Mouse (Mus musculus): Measurements from ENCODE around the gene Cstad.

Gene Cstad

DNA sequence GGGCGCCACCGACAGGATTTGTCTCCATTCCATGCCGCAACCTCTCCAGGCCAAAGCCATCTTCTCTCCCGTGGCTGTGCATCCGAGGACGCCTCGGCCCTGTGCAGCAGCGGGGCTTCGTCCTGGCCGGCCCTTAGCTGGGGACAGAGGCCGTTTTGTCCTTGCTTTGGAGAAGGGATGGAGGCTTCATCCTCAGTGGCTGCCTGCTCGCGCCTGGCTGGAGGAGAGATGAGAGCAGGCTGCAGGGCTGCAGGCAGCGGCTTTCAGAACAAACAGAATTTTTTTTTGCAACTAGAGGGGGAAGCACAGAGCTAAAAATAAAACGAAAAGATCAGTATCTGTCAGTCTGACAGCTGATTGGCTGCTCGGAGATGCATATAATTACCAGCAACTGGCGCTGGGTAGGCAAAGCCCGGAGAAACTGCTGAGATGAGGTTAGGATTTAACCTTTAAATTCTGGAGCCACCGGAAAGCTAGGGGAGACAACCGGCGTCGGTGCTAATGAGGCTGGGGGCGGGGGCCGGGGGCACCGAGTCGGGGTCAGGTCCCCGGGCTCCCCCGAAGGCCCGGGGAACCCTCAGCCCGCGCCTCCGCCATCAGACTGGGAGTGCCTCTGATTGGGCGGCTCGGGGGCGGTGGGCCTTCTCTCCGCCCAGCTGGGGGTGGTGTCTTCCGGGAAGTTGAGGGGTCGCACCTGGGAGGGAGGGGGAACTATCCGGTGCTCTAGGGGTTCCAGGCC is at the start of gene Cstad:
TSS of gene Cstad (plus strand) at position 400 of the 739 bp plus-strand sequence.
- peak; percentile 81 for DNase-seq

DNA sequence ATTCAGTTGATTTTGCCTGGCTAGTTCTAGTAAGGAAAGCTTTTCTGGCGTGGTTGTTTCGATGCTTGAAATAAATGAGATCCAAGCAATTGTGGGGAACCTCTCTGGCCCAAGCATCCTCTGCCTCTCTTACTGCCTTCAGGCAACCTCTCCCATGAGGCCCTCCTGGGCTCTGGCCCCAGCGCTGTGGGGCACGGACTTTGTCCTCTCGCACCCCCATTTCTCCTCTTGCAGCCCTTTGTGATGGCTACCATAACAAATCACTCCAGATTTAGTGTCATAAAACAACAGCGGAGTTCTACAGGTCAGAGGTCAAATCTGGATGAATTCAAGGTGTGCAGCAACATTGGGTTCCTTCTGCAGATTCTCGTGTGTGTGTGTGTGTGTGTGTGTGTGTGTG is 49.1 kb upstream of the Cstad start:
- no peak for DNase-seq

GRCm38 (mm10) chr2:30546219-30546618 is 48.6 kb upstream of the Cstad start:
- DNase-seq: no peak

DNA sequence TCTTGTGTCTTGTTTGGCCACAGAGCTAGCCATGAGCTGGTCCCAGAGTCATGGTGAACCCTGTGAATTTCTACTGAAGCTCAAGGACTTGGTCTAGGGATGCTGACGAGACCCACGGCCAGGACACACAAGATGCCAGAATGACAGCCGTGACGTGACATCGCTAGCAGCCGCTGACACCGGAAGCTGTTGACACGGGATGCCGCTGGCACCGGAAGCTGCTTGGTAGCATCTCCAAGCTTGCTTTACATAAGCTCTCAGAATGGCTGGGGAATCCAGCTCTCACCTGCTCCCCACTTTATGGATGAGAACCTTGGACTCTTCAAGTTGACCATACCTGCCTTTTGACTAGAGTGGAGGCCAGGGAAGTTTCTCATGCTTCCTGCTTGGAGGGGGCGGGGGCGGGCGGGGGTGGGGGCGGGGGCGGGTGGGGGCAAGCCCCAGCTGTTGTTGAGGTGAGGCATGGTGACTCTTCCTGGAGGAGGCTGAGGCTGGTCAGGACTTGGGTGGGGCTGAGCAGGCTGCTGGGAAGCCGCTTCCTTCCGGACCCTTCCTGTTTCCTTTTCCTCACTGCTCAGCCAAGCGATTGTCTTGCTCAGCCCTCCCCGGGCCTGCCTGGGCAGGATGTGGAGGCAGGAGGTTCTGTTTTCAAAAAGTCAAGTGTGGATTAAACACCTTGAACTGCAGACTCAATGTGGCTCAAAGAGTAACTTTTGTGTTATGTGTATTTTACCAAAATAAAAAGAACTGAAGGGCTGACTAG is 47.2 kb upstream of the Cstad start:
- peak; percentile 76 to 83 for DNase-seq

- peak in 1 of 2 experiments; percentile 27 for DNase-seq
Measured at GRCm38 (mm10) chr2:30551579-30551978, 43.3 kb upstream of the Cstad start.

GRCm38 (mm10) chr2:30553851-30554540 is 40.8 kb upstream of the Cstad start:
- DNase-seq: peak; percentile 54 to 56

- DNase-seq: no peak
Measured at GRCm38 (mm10) chr2:30555257-30555656, 39.6 kb upstream of the Cstad start.

DNA sequence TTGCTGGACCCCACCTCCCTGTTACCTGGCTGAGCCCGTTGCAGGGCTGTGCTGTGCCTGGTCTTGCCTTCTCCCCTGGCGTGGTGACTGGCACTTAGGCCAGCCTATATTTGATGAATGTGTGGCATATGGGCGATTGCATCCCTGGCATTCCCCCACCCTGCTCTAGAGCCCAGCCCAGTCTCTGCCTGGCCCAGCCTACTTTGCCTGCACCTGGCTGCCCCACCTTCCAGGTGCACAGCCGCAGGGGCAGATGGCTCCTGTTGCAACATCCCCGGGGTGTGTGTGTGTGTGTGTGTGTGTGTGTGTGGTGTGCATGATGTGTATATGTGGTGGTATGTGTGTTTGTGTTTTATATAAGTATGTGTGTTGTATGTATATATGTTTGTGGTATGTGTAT is 38.3 kb upstream of the Cstad start:
- no peak for DNase-seq

DNA sequence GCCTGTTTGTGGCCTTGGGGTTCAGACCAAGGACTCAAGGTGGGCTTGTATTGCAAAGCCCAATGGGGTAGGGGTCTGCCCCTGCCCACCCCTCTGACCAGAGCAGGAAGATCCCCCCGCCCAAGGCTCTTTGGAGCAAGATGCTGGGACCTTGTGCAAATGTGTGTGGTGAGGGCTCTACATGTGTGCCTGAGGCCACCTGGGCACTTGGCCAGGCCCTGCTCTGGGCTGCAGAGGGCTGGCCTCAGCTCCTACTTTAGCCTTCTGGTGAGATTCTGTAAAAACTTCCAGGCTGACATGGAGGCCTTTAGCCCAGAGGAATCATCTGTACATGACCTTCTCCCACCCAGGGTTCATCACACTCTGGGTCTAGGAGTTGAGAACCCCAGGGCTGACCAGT is 35.3 kb upstream of the Cstad start:
- no peak for DNase-seq

GRCm38 (mm10) chr2:30562553-30562952 is 32.3 kb upstream of the Cstad start:
- no peak for DNase-seq

- DNase-seq: no peak
Measured at GRCm38 (mm10) chr2:30571647-30572046, 23.2 kb upstream of the Cstad start.

- DNase-seq: no peak
Measured at GRCm38 (mm10) chr2:30573522-30573921, 21.3 kb upstream of the Cstad start.

GRCm38 (mm10) chr2:30577010-30577409 is 17.8 kb upstream of the Cstad start:
- no peak for DNase-seq

- DNase-seq: no peak
Measured at GRCm38 (mm10) chr2:30578006-30578405, 16.8 kb upstream of the Cstad start.

DNA sequence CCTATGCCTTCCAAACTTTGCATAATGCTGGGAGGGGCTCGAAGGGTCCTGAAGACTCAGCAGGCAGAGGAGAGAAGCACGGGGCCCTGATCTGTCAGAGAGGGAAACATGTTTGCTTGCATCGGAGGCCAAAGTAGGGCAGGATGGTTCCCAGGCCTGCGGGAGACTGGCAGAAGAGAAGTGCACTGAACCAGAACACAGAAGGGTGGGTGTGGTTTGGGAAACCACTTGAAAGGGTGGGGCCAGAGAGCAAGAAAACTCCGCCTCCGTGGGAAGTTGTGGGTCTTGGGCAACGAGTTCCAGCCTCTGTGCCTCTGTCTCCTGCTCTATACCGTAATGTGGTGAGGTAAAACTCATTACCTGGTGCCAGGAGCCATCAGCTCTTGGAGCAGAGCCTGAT is 7.7 kb upstream of the Cstad start:
- DNase-seq: peak; percentile 63 to 80

DNA sequence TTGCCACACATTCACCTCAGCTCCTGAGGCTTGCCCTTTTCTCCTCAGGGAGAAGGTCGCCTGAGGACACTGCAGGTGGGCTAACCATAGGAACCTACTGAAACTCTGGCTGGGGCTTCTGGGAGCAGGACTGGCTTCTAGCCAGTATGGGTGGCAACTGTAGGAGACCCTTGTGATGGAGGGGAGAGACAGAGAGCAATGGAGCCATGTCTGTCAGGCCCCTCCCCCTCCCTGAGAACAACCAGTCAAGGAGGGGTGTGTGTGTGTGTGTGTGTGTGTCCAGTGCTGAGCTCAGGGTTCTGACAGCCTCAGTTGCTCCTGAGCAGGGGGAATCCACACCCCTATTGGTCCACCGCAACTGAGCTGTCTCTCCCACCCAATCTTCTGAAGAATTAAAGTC is 7.2 kb upstream of the Cstad start:
- DNase-seq: peak in 1 of 2 experiments; percentile 4

DNA sequence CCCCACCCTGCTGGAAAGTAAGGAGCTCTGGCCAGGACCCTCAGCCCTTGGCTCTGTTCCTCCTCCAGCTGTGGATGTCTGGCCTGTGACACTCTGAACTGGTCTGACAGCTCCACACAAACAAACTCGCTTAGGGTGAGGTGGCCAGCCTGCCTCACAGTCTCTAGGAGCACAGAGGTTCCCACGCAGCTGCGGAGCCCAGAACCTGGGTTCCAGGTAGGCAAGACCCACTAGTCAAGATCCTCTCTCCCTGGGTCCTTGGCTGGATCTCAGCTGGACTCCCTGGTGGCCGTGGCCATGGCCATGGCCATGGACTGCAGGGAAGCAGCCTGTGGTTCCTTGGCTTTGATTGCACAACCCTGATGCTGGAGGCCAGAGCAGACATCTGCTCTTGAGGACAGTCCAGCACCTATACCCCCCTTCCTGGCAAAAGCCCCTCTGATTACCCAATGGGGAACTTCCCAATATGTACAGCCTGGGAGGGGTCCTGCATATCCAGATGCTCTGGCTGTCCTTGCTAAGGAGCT is 5.8 kb upstream of the Cstad start:
- DNase-seq: peak in 1 of 2 experiments; percentile 33

- DNase-seq: peak in 1 of 2 experiments; percentile 10
Measured at GRCm38 (mm10) chr2:30589781-30590180, 5.1 kb upstream of the Cstad start.

- peak; percentile 65 to 89 for DNase-seq
Measured at GRCm38 (mm10) chr2:30590909-30591308, 3.9 kb upstream of the Cstad start.

- DNase-seq: peak in 1 of 2 experiments; percentile 1
Measured at GRCm38 (mm10) chr2:30592391-30592790, 2.4 kb upstream of the Cstad start.

GRCm38 (mm10) chr2:30592951-30593350 is 1.9 kb upstream of the Cstad start:
- peak in 1 of 2 experiments; percentile 0 for DNase-seq

- peak in 1 of 2 experiments; percentile 7 for DNase-seq
Measured at GRCm38 (mm10) chr2:30593636-30594310, 1.1 kb upstream of the Cstad start.

DNA sequence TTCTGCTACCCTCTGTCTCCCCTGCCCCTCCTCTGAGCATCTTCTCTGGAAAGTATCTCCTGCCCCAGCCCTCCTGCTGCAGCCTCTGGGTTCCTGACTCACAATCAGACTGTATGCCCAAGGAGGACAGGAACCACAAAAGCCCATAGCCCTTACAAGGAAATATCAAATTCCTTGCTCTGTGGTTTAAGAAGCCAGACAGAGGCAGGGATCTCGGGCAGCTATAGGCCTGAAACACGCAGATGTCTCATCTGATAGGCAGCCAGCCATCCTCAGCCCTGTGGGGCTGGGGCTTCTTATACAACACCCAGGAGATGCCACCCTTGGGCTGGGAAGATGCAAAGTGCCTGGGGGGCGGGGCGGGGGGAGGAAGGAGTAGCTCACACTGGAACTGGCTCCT is 956 bp downstream of the Cstad start:
- no peak for DNase-seq
